Mouse (Mus musculus): ENCODE results near the gene Slco2a1.

The Slco2a1 gene

DNA sequence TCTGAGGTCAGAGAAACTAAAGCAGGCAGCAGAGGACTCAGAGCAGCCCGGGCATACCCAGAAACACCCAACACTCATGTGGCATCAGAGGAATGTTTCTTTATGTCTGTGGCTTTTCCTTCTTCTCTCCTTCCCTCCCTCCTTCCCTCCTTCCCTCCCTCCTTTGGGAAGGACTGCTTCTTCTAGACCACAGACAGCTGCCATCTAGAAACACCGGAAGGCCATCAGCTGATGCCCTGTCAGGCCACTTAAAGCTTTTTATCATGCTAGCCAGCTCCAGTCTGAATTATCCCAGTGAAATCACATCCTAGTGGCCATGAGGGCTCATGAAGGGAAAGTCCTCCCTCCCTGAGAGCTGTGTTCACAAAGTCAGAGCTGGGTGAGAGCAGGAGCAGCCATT is 52.1 kb downstream of the Slco2a1 start:
- no peak for DNase-seq

DNA sequence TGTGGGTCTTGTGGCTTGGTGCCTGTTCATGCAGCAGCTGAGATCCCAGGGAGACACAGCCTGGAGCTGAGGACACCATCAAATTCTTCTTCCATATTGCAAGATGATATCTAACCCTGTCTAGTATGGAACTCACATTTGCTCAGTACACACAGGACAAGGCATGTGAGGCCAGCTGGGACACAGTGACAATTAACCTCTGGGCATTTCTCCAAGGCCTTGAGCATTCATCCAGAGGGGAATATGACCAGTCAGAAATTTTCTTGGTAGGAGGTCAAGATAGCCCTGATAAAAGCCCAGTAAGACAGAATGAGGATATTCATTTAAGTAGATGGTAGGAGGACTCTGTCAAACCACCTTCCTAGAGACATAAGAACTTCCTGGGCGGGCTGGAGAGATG is 56.9 kb downstream of the Slco2a1 start:
- DNase-seq: no peak

DNA sequence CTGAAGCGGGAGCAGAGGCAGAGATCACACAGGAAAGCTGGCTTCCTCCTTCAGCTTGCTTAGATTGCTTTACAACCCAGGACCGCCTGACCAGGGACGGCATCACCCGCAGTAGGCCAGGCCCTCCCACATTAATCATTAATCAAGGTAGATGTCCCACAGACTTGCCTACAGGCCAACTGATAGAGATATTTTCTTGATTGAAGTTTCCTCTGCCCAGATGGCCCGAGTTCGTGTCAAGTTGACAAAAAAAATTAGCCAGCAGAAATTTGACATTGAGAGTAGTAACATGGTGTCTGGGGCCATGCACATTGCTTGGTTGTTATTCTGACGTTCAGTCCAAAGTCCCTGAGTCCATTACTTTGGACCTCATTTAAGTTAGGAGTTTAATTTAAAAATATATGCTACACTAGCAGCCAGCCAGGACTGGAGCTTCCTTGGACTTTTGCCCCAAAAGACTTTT is 60.6 kb downstream of the Slco2a1 start:
- no peak for DNase-seq

- DNase-seq: no peak
Observed at GRCm38 (mm10) chr9:103053829-103054228, 65.3 kb downstream of the Slco2a1 start.

- no peak for DNase-seq
Observed at GRCm38 (mm10) chr9:103055061-103055460, 66.5 kb downstream of the Slco2a1 start.

- DNase-seq: no peak
Observed at GRCm38 (mm10) chr9:103056164-103056563, 67.7 kb downstream of the Slco2a1 start.

- DNase-seq: no peak
Observed at GRCm38 (mm10) chr9:103060551-103060950, 72.0 kb downstream of the Slco2a1 start.

DNA sequence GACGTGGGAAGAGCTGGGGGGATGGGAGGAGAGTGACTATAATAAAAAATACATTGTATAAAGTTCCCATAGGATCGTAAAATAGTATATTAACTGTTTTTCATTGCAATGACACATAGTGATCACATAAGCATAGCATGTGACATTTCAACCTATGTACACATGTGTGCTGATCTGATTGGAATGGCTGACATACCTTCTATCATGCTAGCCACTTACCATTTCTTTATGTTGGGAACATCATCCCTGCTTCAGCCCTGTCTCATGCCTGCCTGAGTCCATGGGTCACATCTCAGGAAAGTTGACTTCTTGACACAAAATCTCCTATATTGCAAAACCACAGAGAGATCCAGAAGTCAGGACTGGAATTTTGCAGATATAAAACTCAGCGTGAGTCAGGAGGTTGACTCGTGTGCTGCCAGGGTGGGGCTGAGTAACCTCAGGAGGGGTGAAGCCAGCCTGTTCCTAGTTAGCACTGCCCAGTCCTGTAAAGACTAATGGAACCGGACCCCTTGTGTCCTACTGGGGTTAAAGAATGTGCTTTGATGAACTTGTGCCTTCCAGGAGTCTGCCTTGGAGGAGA is 73.0 kb downstream of the Slco2a1 start:
- no peak for DNase-seq

DNA sequence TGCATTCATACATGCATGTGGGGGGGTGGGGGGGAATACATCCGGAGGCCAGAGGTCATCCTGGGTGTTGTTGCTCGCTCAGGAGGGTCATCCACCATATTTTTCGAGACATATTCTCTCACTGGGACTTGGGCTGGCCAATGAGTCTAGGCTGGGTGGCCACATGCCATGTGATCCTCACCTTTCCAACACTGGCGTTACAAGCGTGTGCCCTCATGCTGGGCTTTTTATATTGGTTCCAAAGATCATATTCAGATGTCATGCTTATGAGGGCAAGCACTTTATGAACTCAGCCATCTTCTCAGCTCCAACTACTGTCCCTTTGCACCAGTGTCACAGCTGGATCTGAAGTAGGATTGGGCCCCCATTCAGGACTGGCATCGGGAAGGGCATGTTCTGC is 75.1 kb downstream of the Slco2a1 start:
- DNase-seq: no peak

DNA sequence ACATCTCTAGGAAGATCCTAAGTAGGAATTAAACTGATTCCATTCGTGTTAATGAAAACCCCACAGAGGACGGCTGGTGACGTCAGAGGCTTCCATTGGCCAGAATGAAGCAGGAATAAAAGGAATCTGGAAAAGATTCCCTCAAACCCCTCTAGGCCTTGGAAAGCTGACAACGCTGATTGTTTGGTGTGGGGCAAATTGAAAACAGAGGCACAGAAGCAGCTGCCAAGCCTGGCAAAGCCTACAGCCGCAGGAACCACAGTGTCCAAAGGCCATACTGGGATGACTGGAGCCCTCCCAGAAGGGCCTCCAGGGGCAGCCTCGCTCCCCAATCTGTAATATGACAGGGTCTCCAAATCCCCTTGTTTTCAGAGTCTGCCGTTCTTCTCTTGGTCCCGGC is 78.3 kb downstream of the Slco2a1 start:
- no peak for DNase-seq

DNA sequence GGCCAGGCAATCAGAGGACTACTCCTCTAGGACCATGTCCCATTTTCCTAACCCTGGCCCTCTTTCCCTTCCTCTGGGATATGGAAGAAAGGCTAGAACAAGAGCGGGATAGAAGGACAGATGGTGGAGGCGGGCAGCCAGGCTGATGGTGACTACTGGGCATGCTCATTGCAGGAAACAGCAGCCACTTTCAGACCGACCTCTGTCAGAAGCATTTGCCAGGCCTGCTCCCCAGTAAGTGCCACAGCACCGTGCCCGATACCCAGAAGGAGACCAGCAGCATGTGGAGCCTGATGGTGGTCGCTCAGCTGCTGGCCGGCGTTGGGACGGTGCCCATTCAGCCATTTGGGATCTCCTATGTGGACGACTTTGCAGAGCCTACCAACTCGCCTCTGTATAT is 79.1 kb downstream of the Slco2a1 start:
- DNase-seq: no peak

DNA sequence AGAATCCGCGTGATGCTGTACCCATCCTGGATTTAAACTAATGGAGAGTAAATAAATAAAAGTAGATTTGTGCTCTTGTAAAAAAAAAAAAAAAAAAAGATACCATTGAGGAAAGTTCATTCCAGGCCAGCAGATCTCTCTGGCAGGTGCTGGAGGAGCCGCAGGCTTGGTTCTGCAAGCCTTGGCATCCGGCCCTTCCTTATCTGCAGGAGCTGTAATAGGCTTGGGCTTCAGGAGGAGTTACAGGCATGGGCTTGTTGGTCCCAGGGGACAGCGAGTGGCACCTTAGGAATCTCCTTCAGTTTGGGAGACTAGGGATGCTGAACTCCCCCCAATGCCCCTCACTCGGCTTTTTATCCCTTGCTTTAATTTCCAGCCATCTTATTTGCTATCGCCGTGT is 80.3 kb downstream of the Slco2a1 start:
- no peak for DNase-seq

DNA sequence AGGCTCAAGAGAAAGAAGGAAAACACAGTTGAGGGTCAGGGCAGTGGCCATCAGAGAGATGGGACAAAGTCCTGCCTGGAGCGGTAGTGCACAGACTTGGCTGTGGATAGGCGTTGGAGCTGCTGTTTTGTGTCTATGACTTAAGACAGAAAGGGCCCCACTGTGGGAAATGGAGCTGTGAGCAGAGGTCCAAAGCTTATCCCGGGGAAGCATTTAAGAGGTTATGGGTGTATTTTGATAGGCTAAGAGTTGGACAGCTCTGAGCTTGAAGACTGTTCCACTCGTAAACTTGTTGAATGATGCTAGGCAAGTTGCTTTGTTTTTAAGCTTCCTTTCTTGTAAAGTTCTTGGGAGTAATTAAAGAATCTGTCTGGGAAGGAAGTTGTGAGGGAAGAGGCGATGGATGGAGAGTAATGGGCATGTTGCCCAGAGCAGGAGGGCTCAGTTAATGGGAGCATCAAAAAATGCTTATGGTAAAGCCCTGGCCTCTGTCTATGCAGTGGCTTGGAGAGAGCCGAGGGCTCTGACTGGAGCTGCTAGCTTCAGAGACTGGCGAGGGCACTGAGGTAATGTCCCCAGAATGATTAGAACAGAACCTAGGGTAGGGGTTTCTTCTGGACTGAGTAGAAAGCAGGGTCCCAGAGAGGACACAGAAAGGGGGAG is 83.2 kb downstream of the Slco2a1 start:
- DNase-seq: no peak

DNA sequence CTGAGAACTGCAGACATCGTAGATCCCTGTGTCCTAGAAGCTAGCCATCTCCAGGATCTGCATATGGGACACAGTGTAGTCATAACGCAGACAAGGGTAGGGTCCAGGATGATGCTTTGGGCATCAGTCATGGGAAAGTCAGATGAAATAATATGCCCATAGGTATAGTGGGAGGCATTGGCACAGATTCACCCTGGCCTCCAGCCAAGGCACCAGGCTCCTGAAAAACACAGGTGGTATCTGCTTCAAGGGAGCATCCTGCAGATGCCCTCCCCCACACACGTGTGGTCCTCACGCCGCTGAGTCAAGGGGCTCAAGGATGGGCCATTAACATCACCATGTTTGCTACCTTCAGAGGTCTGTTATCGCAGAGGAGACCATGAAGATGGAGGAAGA is 83.7 kb downstream of the Slco2a1 start:
- no peak for DNase-seq

GRCm38 (mm10) chr9:103072926-103073515 is 84.5 kb downstream of the Slco2a1 start:
- no peak for DNase-seq

DNA sequence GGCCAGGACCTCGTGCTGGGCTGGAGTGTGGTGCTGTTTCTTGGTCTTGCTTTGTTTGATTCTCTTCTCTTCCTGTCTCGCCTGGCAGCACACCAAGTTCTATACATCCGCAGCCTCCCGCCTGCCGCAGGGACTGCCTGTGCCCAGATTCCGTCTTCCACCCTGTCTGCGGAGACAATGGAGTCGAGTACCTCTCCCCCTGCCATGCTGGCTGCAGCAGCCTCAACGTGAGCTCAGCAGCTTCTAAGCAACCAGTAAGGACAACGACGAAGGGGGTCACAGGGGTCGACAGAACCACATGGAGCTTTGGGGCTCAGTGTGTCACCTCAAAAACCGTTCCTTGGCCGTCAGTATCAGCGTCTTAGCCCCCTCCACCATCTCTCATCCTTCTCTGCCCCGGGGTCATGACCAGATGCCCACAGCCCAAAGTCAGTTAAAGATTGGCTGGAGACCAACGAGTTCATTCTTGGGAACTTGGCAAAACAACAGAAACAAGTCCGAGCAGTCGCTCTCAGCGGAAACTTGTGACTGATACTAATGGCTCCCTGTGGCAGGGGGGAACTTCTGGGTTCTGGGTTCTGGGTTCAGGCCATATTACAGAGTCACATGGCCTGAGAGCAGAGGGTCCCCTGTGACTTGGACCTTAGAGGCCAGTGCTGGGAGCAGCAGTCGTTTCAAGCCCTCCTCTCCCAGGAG is 88.5 kb downstream of the Slco2a1 start:
- no peak for DNase-seq

DNA sequence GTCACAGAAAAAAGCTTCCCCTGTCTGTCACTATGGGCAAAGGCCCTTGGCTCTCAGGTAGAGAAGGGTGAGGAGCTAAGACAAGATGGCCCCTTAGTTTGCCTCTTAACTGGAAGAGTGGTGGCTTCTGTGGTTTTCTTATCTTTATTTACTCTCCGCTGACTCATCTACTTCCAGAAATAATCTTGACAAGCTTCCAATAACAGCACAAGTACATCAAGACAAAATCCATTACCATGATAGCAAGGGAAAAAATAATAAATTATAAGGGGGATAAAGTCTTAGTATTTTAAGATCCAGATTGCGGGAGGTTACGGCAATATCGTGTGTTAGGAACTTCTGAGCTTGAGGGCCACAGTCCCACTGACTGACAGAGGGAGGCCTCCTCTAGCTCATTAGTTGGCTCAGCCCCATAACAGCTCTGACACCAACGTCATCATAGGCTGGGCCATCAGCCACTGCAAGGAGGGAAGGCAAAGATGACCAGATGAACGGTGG is 89.7 kb downstream of the Slco2a1 start:
- DNase-seq: no peak

GRCm38 (mm10) chr9:103080211-103080610 is 91.7 kb downstream of the Slco2a1 start:
- DNase-seq: no peak

GRCm38 (mm10) chr9:103082246-103082975 is 93.9 kb downstream of the Slco2a1 start:
- no peak for DNase-seq

DNA sequence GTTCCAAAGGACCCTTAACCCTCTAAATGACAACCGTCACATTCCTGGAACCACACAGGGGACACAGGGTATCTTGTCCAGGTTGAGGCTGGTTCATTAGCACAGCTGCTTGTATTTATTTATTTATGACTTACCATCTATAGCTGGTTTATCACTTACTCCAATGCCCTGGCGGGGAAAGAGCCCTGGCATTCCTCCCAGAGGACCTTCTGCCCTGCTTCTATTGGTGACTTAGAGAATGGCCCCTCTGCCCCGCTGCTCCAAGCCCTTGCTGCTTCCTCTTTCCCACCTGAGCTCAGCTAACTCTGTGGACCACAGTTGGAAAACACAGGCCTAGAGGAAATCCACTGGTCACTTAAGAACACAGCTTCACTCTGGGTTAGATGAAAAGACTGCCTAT is 94.9 kb downstream of the Slco2a1 start:
- DNase-seq: no peak

GRCm38 (mm10) chr9:103086736-103087135 is 98.2 kb downstream of the Slco2a1 start:
- no peak for DNase-seq

DNA sequence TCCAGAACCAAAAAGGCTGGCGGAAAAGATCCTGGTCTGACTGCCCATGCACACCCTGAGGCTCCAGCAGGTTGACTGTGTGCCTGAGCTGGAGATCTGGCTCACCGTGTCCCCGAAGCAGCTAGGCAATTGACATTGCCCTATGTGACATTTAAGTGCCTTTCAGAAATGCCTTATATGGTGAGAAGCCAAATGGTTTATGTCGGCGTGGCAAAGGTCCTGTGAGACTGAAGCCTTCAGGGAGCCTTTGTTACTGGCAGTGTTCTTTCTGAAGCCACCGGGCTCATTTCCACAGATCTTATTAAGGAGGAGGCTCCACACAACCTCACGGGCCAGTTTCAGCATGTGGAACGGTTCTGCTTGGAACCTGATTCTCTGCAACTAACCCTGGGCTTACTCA is 98.8 kb downstream of the Slco2a1 start:
- no peak for DNase-seq

GRCm38 (mm10) chr9:103088661-103089060 is 100.1 kb downstream of the Slco2a1 start:
- no peak for DNase-seq
